Mouse (Mus musculus): Measurements from ENCODE around the gene Fgd5. TPM values are rescaled to one million over a fixed set of nuclear protein-coding genes. Genes with fewer than 3 reads are reported as not detected.

Fgd5 gene
- polyA plus RNA-seq, 1 experiment from 2014 or later: 11.9 TPM

- 100% methylated on average over 1 of the region's 1 CpGs for WGBS
- Histone ChIP-seq H3K4me2 (ENCODE audit: low read length) (no peak overlapping the region), H3K9ac (ENCODE audit: low read depth, low read length) (no peak overlapping the region), H3K4me1 (replicated peaks; ENCODE audit: insufficient read depth, low read length) (no peaks in the 10 kb centered on the region), H3K27me3 (ENCODE audit: insufficient read depth, low read length) (no peaks in the 10 kb centered on the region), H3K4me3 (replicated peaks; ENCODE audit: low read depth, low read length) (no peak overlapping the region), H3K9me3 (replicated peaks; ENCODE audit: low read length) (no peaks in the 10 kb centered on the region), H3K36me3 (ENCODE audit: insufficient read depth, low read length) (no peaks in the 10 kb centered on the region), H3K27ac (no peak overlapping the region)
- ATAC-seq (replicated peaks; ENCODE audit: low FRiP score, low read depth): no peak
- DNase-seq (ENCODE audit: low spot score): no peak
- no peak for TF ChIP-seq CTCF (IDR thresholded peaks at IDR 0.05; ENCODE audit: low read depth)
These were observed 46.6 kb downstream of the Fgd5 start for GRCm38 (mm10) chr6:92025252-92025651.

- Histone ChIP-seq H3K27ac (no peak overlapping the region), H3K4me1 (replicated peaks; ENCODE audit: insufficient read depth, low read length) (no peaks in the 10 kb centered on the region), H3K4me2 (ENCODE audit: low read length) (no peak overlapping the region), H3K4me3 (replicated peaks; ENCODE audit: low read depth, low read length) (no peak overlapping the region), H3K27me3 (ENCODE audit: insufficient read depth, low read length) (no peaks in the 10 kb centered on the region), H3K36me3 (ENCODE audit: insufficient read depth, low read length) (no peaks in the 10 kb centered on the region), H3K9me3 (replicated peaks; ENCODE audit: low read length) (no peaks in the 10 kb centered on the region), H3K9ac (ENCODE audit: low read depth, low read length) (no peak overlapping the region)
- TF ChIP-seq CTCF (IDR thresholded peaks at IDR 0.05; ENCODE audit: low read depth): no peak
- 65% methylated on average over 4 of the region's 4 CpGs for WGBS
- no peak for DNase-seq (ENCODE audit: low spot score)
- no peak for ATAC-seq (replicated peaks; ENCODE audit: low FRiP score, low read depth)
These were observed 48.7 kb downstream of the Fgd5 start for GRCm38 (mm10) chr6:92027379-92027778.

- Histone ChIP-seq H3K4me3 (replicated peaks; ENCODE audit: low read depth, low read length) (no peak overlapping the region), H3K27ac (no peak overlapping the region), H3K9ac (ENCODE audit: low read depth, low read length) (no peak overlapping the region), H3K4me1 (replicated peaks; ENCODE audit: insufficient read depth, low read length) (peaks cover 6% of the 10 kb centered on the region), H3K4me2 (ENCODE audit: low read length) (no peak overlapping the region), H3K9me3 (replicated peaks; ENCODE audit: low read length) (no peaks in the 10 kb centered on the region), H3K27me3 (ENCODE audit: insufficient read depth, low read length) (no peaks in the 10 kb centered on the region), H3K36me3 (ENCODE audit: insufficient read depth, low read length) (no peaks in the 10 kb centered on the region)
- ATAC-seq (replicated peaks; ENCODE audit: low FRiP score, low read depth) (no peak), DNase-seq (ENCODE audit: low spot score) (no peak)
- 58% methylated on average over 8 of the region's 8 CpGs for WGBS
- TF ChIP-seq CTCF (IDR thresholded peaks at IDR 0.05; ENCODE audit: low read depth): no peak
These were observed 52.0 kb downstream of the Fgd5 start for GRCm38 (mm10) chr6:92030646-92031045.

- Histone ChIP-seq H3K9me3 (replicated peaks; ENCODE audit: low read length) (no peaks in the 10 kb centered on the region), H3K36me3 (ENCODE audit: insufficient read depth, low read length) (no peaks in the 10 kb centered on the region), H3K9ac (ENCODE audit: low read depth, low read length) (no peak overlapping the region), H3K27ac (no peak overlapping the region), H3K4me2 (ENCODE audit: low read length) (no peak overlapping the region), H3K4me3 (replicated peaks; ENCODE audit: low read depth, low read length) (no peak overlapping the region), H3K4me1 (replicated peaks; ENCODE audit: insufficient read depth, low read length) (peaks cover 6% of the 10 kb centered on the region), H3K27me3 (ENCODE audit: insufficient read depth, low read length) (no peaks in the 10 kb centered on the region)
- peak; percentile 66; the same call in 1 of the 2 replicates for ATAC-seq (replicated peaks; ENCODE audit: low FRiP score, low read depth)
- 16% methylated on average over 6 of the region's 6 CpGs for WGBS
- no peak for TF ChIP-seq CTCF (IDR thresholded peaks at IDR 0.05; ENCODE audit: low read depth)
- DNase-seq (ENCODE audit: low spot score): peak; percentile 57
These were observed 56.0 kb downstream of the Fgd5 start for GRCm38 (mm10) chr6:92034713-92035112.

GRCm38 (mm10) chr6:92036372-92036771, 57.7 kb downstream of the Fgd5 start:
- ATAC-seq (replicated peaks; ENCODE audit: low FRiP score, low read depth) (no peak), DNase-seq (ENCODE audit: low spot score) (peak; percentile 44)
- no peaks in the 10 kb centered on the region for H3K36me3 ChIP-seq (ENCODE audit: insufficient read depth, low read length)
- 32% methylated on average over 5 of the region's 5 CpGs for WGBS
- H3K4me2 ChIP-seq (ENCODE audit: low read length): no peak overlapping the region
- no peak overlapping the region for H3K9ac ChIP-seq (ENCODE audit: low read depth, low read length)
- no peaks in the 10 kb centered on the region for H3K9me3 ChIP-seq (replicated peaks; ENCODE audit: low read length)
- H3K27me3 ChIP-seq (ENCODE audit: insufficient read depth, low read length): no peaks in the 10 kb centered on the region
- H3K4me1 ChIP-seq (replicated peaks; ENCODE audit: insufficient read depth, low read length): peaks cover 6% of the 10 kb centered on the region
- no peak overlapping the region for H3K27ac ChIP-seq
- no peak for TF ChIP-seq CTCF (IDR thresholded peaks at IDR 0.05; ENCODE audit: low read depth)
- H3K4me3 ChIP-seq (replicated peaks; ENCODE audit: low read depth, low read length): no peak overlapping the region

GRCm38 (mm10) chr6:92038158-92038557, 59.5 kb downstream of the Fgd5 start:
- TF ChIP-seq CTCF (IDR thresholded peaks at IDR 0.05; ENCODE audit: low read depth): no peak
- Histone ChIP-seq H3K4me3 (replicated peaks; ENCODE audit: low read depth, low read length) (no peak overlapping the region), H3K27me3 (ENCODE audit: insufficient read depth, low read length) (no peaks in the 10 kb centered on the region), H3K4me2 (ENCODE audit: low read length) (no peak overlapping the region), H3K4me1 (replicated peaks; ENCODE audit: insufficient read depth, low read length) (peaks cover 6% of the 10 kb centered on the region), H3K36me3 (ENCODE audit: insufficient read depth, low read length) (no peaks in the 10 kb centered on the region), H3K27ac (no peak overlapping the region), H3K9ac (ENCODE audit: low read depth, low read length) (no peak overlapping the region), H3K9me3 (replicated peaks; ENCODE audit: low read length) (no peaks in the 10 kb centered on the region)
- DNase-seq (ENCODE audit: low spot score) (no peak), ATAC-seq (replicated peaks; ENCODE audit: low FRiP score, low read depth) (no peak)
- WGBS: 46% methylated on average over 3 of the region's 3 CpGs

- 51% methylated on average over 5 of the region's 5 CpGs for WGBS
- no peak for ATAC-seq (replicated peaks; ENCODE audit: low FRiP score, low read depth)
- DNase-seq (ENCODE audit: low spot score): no peak
These were observed 62.6 kb downstream of the Fgd5 start for GRCm38 (mm10) chr6:92041271-92041670.

More at GRCm38 (mm10) chr6:92041271-92041670, 62.6 kb downstream of the Fgd5 start:
- no peak for TF ChIP-seq CTCF (IDR thresholded peaks at IDR 0.05; ENCODE audit: low read depth)
- Histone ChIP-seq H3K4me3 (replicated peaks; ENCODE audit: low read depth, low read length) (no peak overlapping the region), H3K36me3 (ENCODE audit: insufficient read depth, low read length) (no peaks in the 10 kb centered on the region), H3K9ac (ENCODE audit: low read depth, low read length) (no peak overlapping the region), H3K4me1 (replicated peaks; ENCODE audit: insufficient read depth, low read length) (no peaks in the 10 kb centered on the region), H3K27me3 (ENCODE audit: insufficient read depth, low read length) (no peaks in the 10 kb centered on the region), H3K27ac (no peak overlapping the region), H3K9me3 (replicated peaks; ENCODE audit: low read length) (no peaks in the 10 kb centered on the region), H3K4me2 (ENCODE audit: low read length) (no peak overlapping the region)
